Mouse (Mus musculus): ENCODE measurements around the gene Plpp4. TPM values are rescaled to one million over a fixed set of nuclear protein-coding genes. Genes with fewer than 3 reads are reported as not detected.

Gene Plpp4
- polyA plus RNA-seq, 1 experiment = 13.2 TPM

- no peak for TF ChIP-seq POLR2A (IDR thresholded peaks at IDR 0.05; ENCODE audit: borderline replicate concordance, extremely low read depth, insufficient read depth, insufficient read length, poor library complexity, severe bottlenecking)
- TF ChIP-seq CTCF (IDR thresholded peaks at IDR 0.05; ENCODE audit: borderline replicate concordance, extremely low read depth, insufficient read depth, insufficient read length) = no peak
- no peak for DNase-seq (ENCODE audit: low read depth)
Observed at GRCm38 (mm10) chr7:129399071-129399470, 142.2 kb downstream of the Plpp4 start.

GRCm38 (mm10) chr7:129402695-129403364 lies 146.0 kb downstream of the Plpp4 start:
- peak; percentile 96 for DNase-seq (ENCODE audit: low read depth)
- no peak for TF ChIP-seq CTCF (IDR thresholded peaks at IDR 0.05; ENCODE audit: borderline replicate concordance, extremely low read depth, insufficient read depth, insufficient read length)

GRCm38 (mm10) chr7:129406069-129406468 lies 149.2 kb downstream of the Plpp4 start:
- TF ChIP-seq POLR2A (IDR thresholded peaks at IDR 0.05; ENCODE audit: borderline replicate concordance, extremely low read depth, insufficient read depth, insufficient read length, poor library complexity, severe bottlenecking) (no peak), CTCF (IDR thresholded peaks at IDR 0.05; ENCODE audit: borderline replicate concordance, extremely low read depth, insufficient read depth, insufficient read length) (no peak)
- DNase-seq (ENCODE audit: low read depth) = peak; percentile 74

DNA sequence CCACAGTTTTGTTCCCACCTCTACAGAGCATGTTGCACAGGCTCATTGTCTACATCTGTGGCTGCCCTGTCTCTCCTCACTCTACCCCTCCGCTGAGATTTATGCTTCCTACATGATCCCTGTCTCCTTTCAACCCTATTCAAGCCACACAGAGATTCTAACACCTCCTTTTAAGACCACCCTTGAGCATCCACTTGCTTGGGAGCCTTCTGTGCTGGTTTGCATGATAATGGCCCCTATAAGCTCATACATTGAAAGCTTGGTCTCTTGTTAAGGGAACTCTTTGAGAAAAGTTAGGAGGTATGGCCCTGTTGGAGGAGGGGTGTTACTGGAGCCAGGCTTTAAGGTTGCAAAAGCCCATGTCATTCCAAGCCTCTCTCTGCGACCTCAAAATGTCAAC lies 155.9 kb downstream of the Plpp4 start:
- no peak for TF ChIP-seq POLR2A (IDR thresholded peaks at IDR 0.05; ENCODE audit: borderline replicate concordance, extremely low read depth, insufficient read depth, insufficient read length, poor library complexity, severe bottlenecking)
- no peak for TF ChIP-seq CTCF (IDR thresholded peaks at IDR 0.05; ENCODE audit: borderline replicate concordance, extremely low read depth, insufficient read depth, insufficient read length)
- DNase-seq (ENCODE audit: low read depth) = no peak

DNA sequence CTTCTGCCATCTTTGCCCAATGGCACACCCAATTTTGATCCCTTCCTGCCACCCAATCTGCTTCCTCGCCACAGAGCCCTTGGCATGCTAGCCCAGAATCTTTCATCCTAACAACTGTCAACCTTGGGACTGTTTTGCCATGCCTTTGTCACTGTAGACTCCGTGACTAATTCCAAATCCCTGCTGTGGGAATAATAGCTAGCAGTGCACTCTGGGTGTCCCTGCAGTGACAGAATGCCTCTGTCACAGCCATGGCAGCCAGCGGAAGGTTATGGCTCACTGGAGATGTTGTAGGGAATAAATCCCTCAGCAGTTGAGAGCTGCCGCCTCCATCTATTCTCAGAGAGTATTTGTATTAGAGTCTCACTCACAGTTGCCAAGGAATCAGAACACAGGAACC lies 158.3 kb downstream of the Plpp4 start:
- no peak for TF ChIP-seq POLR2A (IDR thresholded peaks at IDR 0.05; ENCODE audit: borderline replicate concordance, extremely low read depth, insufficient read depth, insufficient read length, poor library complexity, severe bottlenecking)
- peak; percentile 76 for DNase-seq (ENCODE audit: low read depth)

DNA sequence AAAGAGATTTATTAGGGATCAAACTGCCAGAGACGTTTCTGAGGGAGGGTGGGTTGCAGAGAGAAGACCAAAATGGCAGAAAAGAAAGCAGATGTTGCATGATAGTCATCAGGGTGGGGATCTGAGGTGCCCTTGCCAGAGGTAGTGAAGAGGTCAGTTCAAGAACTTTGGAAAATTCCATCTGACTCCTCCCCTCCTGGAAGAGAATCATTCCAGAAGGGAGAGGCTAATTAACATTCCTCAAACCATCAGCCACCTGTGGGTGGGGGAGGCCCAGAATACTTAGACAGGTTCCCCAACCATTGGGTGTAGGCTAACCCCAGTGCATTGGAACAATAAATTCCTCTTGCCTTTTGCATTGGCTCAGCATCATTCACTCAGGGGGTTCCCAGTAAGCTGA lies 164.3 kb downstream of the Plpp4 start:
- no peak for DNase-seq (ENCODE audit: low read depth)
- no peak for TF ChIP-seq CTCF (IDR thresholded peaks at IDR 0.05; ENCODE audit: borderline replicate concordance, extremely low read depth, insufficient read depth, insufficient read length)
- no peak for TF ChIP-seq POLR2A (IDR thresholded peaks at IDR 0.05; ENCODE audit: borderline replicate concordance, extremely low read depth, insufficient read depth, insufficient read length, poor library complexity, severe bottlenecking)

GRCm38 (mm10) chr7:129425554-129425953 lies 168.7 kb downstream of the Plpp4 start:
- no peak for TF ChIP-seq CTCF (IDR thresholded peaks at IDR 0.05; ENCODE audit: borderline replicate concordance, extremely low read depth, insufficient read depth, insufficient read length)
- no peak for DNase-seq (ENCODE audit: low read depth)

DNA sequence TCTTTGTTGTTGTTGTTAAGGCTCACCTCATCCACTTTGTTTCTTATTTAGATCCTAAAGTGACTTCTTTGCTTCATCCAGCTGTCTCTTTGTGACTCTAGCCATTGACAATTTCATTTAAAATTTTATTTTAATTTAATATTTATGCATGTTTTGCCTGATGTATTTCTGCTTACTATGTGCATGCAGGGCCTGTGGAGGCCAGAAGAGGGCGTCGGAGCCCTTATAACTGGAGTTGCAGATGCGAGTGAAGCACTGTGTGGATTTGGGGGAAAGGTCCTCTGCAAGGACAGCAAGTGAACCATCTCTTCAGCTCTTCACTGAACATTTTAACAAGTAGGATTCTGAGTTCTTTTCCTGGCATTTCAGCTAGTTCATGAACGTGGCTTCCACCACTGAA lies 172.0 kb downstream of the Plpp4 start:
- TF ChIP-seq POLR2A (IDR thresholded peaks at IDR 0.05; ENCODE audit: borderline replicate concordance, extremely low read depth, insufficient read depth, insufficient read length, poor library complexity, severe bottlenecking) (no peak), CTCF (IDR thresholded peaks at IDR 0.05; ENCODE audit: borderline replicate concordance, extremely low read depth, insufficient read depth, insufficient read length) (peak; percentile 30; the same call in 1 of the 2 replicates)
- no peak for DNase-seq (ENCODE audit: low read depth)

GRCm38 (mm10) chr7:129429903-129430302 lies 173.1 kb downstream of the Plpp4 start:
- TF ChIP-seq CTCF (IDR thresholded peaks at IDR 0.05; ENCODE audit: borderline replicate concordance, extremely low read depth, insufficient read depth, insufficient read length) (no peak), POLR2A (IDR thresholded peaks at IDR 0.05; ENCODE audit: borderline replicate concordance, extremely low read depth, insufficient read depth, insufficient read length, poor library complexity, severe bottlenecking) (no peak)
- no peak for DNase-seq (ENCODE audit: low read depth)

Data from brain, embryonic 14.5 days (tissue).